Mouse (Mus musculus): ENCODE results near the gene Izumo1r. TPM values are rescaled to one million over a fixed set of nuclear protein-coding genes. Genes with fewer than 3 reads are reported as not detected.
A peak's percentile ranks its signal among the peaks of the same experiment; 100 is the strongest.

Izumo1r gene
- polyA plus RNA-seq, 1 experiment from 2014 or later: not detected

DNA sequence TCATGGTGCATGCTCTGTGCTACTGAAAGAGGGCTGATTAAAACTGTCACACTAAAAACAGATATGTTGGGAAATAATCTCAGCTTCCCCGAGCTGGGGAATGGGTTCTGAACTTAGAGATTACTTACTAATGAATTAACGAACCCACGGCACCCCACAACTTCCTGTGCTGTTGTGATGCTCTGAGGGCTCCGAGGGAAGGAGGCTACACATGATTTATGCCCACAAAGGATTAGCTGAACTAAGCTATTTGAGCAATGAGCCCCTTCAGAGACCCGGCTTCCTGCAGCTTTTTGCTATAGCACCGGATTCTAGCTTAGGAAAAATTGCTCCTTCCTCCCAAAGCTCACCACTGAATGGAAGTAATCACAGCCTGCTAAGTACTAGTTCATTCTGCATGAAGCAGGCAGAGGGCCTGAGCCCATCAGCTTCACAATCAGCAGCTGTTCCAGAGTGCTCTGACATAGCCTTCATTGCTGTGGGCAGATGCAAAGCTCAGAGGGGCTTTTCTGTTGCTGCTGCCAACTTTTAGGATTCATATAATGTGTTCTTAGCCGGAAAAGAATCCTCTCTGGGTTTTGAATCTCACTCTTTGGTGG lies 8.4 kb downstream of the Izumo1r start:
- no peak overlapping the region for H3K4me3 ChIP-seq (ENCODE audit: low read depth, low read length)
- no peaks in the 10 kb centered on the region for H3K4me1 ChIP-seq (ENCODE audit: control insufficient read depth, low read depth, low read length)
- no peak overlapping the region for H3K9ac ChIP-seq (ENCODE audit: low read depth, low read length)
- no peaks in the 10 kb centered on the region for H3K36me3 ChIP-seq (ENCODE audit: control insufficient read depth, insufficient read depth)
- H3K4me2 ChIP-seq (ENCODE audit: low read depth, low read length): no peak overlapping the region
- H3K27me3 ChIP-seq (ENCODE audit: control insufficient read depth, insufficient read depth, low read depth, low read length): no peaks in the 10 kb centered on the region
- ATAC-seq (ENCODE audit: low read depth): no peak
- H3K9me3 ChIP-seq (replicated peaks; ENCODE audit: control insufficient read depth, low read length): no peaks in the 10 kb centered on the region
- H3K27ac ChIP-seq (ENCODE audit: low read length): no peak overlapping the region
- 38% methylated on average over 7 of the region's 7 CpGs for WGBS (ENCODE audit: insufficient replicate concordance)

DNA sequence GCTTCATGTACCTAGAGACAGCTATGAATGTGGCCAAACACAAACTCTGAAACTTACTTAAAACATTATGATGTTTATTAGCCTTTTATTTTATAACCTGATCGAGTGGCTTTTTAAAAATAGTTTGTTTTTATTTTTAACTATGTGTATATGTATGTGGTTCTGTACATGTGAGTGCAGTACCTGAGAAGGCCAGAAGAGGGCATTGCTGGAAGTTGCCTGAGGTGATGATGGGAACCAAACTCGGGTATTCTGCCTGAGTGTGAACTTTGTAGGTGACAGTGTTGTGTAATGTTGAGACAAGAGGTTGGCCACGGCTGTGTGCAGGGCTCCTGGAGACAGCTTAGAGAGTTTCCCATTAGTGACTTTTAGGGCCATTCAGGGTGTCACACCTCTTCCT lies 9.1 kb downstream of the Izumo1r start:
- no peak overlapping the region for H3K4me3 ChIP-seq (ENCODE audit: low read depth, low read length)
- WGBS (ENCODE audit: insufficient replicate concordance): 55% methylated on average over 3 of the region's 3 CpGs
- no peaks in the 10 kb centered on the region for H3K36me3 ChIP-seq (ENCODE audit: control insufficient read depth, insufficient read depth)

DNA sequence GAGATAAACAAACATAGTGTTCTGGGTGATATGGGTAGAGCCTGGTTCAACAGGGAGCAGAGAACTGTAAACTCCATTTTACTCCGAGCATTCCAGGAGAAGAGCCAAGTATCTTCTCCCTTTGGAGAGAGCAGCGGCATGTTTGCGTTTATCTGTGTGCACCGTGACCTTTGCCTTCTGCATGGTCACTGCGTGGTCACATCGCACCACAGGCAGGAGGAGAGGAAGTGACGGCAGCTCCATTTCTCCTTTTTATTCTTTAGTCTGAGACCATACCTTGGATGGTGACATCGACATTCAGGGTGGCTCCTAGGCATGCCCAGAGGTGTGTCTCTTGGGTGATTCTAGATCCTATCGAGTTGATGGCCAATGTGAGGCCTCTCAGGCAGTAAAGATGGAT lies 10.4 kb downstream of the Izumo1r start:
- Histone ChIP-seq H3K9ac (ENCODE audit: low read depth, low read length) (no peak overlapping the region), H3K4me3 (ENCODE audit: low read depth, low read length) (no peak overlapping the region), H3K4me1 (ENCODE audit: control insufficient read depth, low read depth, low read length) (no peaks in the 10 kb centered on the region), H3K27ac (ENCODE audit: low read length) (no peak overlapping the region), H3K9me3 (replicated peaks; ENCODE audit: control insufficient read depth, low read length) (no peaks in the 10 kb centered on the region), H3K4me2 (ENCODE audit: low read depth, low read length) (no peak overlapping the region), H3K36me3 (ENCODE audit: control insufficient read depth, insufficient read depth) (no peaks in the 10 kb centered on the region), H3K27me3 (ENCODE audit: control insufficient read depth, insufficient read depth, low read depth, low read length) (no peaks in the 10 kb centered on the region)
- peak; percentile 45; the same call in 1 of the 2 replicates for ATAC-seq (ENCODE audit: low read depth)
- WGBS (ENCODE audit: insufficient replicate concordance): 38% methylated on average over 9 of the region's 9 CpGs

More for the DNA sequence above, 9.1 kb downstream of the Izumo1r start:
- no peak overlapping the region for H3K27ac ChIP-seq (ENCODE audit: low read length)
- no peaks in the 10 kb centered on the region for H3K9me3 ChIP-seq (replicated peaks; ENCODE audit: control insufficient read depth, low read length)
- no peak overlapping the region for H3K4me2 ChIP-seq (ENCODE audit: low read depth, low read length)
- no peak overlapping the region for H3K9ac ChIP-seq (ENCODE audit: low read depth, low read length)
- no peak for ATAC-seq (ENCODE audit: low read depth)
- H3K4me1 ChIP-seq (ENCODE audit: control insufficient read depth, low read depth, low read length): no peaks in the 10 kb centered on the region
- no peaks in the 10 kb centered on the region for H3K27me3 ChIP-seq (ENCODE audit: control insufficient read depth, insufficient read depth, low read depth, low read length)

DNA sequence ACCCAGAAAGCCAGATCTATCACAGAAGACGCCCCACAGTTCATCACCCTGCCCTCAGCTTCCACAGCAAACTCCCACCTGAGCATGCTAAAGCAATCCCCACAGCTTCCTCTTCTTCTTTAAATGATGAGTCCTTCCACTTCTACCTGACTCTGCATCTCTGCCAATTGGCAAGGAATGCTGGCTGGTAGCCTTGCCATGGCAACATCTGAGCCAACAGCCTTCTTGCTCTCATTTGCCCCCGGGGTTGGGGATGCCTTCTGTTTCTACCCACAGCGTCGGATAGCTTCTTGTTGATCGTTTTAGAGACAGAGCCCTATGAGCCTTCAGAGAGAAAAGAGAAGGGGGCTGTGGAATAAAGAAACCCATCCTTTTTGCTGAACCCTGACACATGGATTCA lies 11.9 kb downstream of the Izumo1r start:
- Histone ChIP-seq H3K4me3 (ENCODE audit: low read depth, low read length) (no peak overlapping the region), H3K27ac (ENCODE audit: low read length) (no peak overlapping the region), H3K4me2 (ENCODE audit: low read depth, low read length) (no peak overlapping the region), H3K36me3 (ENCODE audit: control insufficient read depth, insufficient read depth) (no peaks in the 10 kb centered on the region), H3K27me3 (ENCODE audit: control insufficient read depth, insufficient read depth, low read depth, low read length) (no peaks in the 10 kb centered on the region), H3K9me3 (replicated peaks; ENCODE audit: control insufficient read depth, low read length) (no peaks in the 10 kb centered on the region), H3K9ac (ENCODE audit: low read depth, low read length) (no peak overlapping the region), H3K4me1 (ENCODE audit: control insufficient read depth, low read depth, low read length) (no peaks in the 10 kb centered on the region)
- no peak for ATAC-seq (ENCODE audit: low read depth)
- 67% methylated on average over 5 of the region's 5 CpGs for WGBS (ENCODE audit: insufficient replicate concordance)

DNA sequence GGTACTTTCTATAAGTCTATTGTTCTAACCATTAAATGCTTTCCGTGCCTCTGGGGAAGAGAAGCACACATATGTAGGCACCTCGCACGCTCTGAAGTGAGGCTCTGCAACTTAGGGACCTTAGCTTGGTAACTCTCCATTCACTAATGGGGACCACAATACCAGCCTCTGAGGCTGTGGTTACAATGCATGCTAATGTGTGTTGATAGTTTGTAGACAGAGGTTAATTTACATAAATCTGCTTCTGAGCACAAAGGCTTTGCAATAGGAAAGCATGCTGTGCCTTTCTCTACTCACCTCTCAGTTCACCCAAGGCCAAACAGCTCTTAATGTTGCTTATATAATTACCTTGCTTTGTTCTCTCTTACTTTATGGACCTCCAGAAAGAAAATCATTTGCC lies 13.1 kb downstream of the Izumo1r start:
- H3K9me3 ChIP-seq (replicated peaks; ENCODE audit: control insufficient read depth, low read length): no peaks in the 10 kb centered on the region
- no peak for ATAC-seq (ENCODE audit: low read depth)
- no peak overlapping the region for H3K4me3 ChIP-seq (ENCODE audit: low read depth, low read length)
- no peak overlapping the region for H3K27ac ChIP-seq (ENCODE audit: low read length)
- H3K9ac ChIP-seq (ENCODE audit: low read depth, low read length): no peak overlapping the region
- H3K36me3 ChIP-seq (ENCODE audit: control insufficient read depth, insufficient read depth): no peaks in the 10 kb centered on the region
- no peaks in the 10 kb centered on the region for H3K4me1 ChIP-seq (ENCODE audit: control insufficient read depth, low read depth, low read length)
- H3K27me3 ChIP-seq (ENCODE audit: control insufficient read depth, insufficient read depth, low read depth, low read length): no peaks in the 10 kb centered on the region
- WGBS (ENCODE audit: insufficient replicate concordance): 73% methylated on average over 3 of the region's 3 CpGs
- no peak overlapping the region for H3K4me2 ChIP-seq (ENCODE audit: low read depth, low read length)

DNA sequence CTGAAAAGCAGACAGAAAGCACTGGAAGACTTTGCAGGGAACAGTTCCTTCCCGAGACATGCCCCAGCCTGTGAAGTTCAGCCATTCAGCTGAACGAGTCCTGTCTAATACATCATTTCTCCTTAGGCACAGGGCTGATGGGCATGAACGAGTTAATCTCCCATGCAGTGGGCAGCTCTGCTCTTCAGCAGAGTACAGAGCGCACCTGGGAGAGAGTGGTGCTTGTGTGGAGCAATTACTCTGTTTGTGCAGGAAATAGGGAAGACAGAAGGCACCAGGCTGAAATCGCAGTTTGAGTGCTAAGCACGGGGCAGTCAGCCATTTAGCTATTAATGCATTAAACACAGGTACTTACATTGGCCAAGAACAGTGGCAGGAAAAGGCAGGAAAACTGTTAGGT lies 15.1 kb downstream of the Izumo1r start:
- no peak overlapping the region for H3K9ac ChIP-seq (ENCODE audit: low read depth, low read length)
- H3K4me3 ChIP-seq (ENCODE audit: low read depth, low read length): no peak overlapping the region
- WGBS (ENCODE audit: insufficient replicate concordance): 54% methylated on average over 6 of the region's 6 CpGs
- H3K4me1 ChIP-seq (ENCODE audit: control insufficient read depth, low read depth, low read length): no peaks in the 10 kb centered on the region
- no peaks in the 10 kb centered on the region for H3K9me3 ChIP-seq (replicated peaks; ENCODE audit: control insufficient read depth, low read length)
- no peaks in the 10 kb centered on the region for H3K36me3 ChIP-seq (ENCODE audit: control insufficient read depth, insufficient read depth)
- no peak overlapping the region for H3K4me2 ChIP-seq (ENCODE audit: low read depth, low read length)
- H3K27me3 ChIP-seq (ENCODE audit: control insufficient read depth, insufficient read depth, low read depth, low read length): no peaks in the 10 kb centered on the region
- no peak overlapping the region for H3K27ac ChIP-seq (ENCODE audit: low read length)
- no peak for ATAC-seq (ENCODE audit: low read depth)

DNA sequence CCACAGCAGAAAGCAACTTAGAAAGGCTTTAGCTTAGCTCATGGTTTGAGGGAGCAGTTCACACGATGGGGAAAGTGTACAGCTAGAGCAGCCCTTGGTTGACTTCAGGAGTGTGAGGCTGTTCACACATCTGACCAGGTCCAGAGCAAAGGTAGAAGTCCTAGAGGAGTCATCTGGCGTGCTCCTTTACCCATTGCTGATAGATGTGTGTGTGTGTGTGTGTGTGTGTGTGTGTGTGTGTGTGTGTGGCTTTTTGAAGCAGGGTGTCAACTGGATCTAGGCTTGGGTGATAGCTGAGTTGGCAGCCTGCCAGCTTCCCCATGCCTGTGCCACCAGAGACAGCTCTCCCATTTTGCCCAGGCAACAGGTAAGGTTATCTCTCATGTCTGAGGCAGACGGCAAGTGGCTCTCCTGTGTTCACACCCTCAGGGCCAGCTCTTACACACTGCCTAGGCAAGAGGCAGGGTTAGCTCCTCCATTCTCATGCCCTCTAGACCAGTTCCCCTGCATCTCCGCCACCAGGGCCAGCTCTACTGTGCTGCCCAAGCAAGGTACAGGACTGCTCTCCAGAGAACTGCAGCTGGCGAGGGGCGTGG lies 15.9 kb downstream of the Izumo1r start:
- 56% methylated on average over 6 of the region's 6 CpGs for WGBS (ENCODE audit: insufficient replicate concordance)
- H3K27ac ChIP-seq (ENCODE audit: low read length): no peak overlapping the region
- no peak overlapping the region for H3K4me2 ChIP-seq (ENCODE audit: low read depth, low read length)
- H3K36me3 ChIP-seq (ENCODE audit: control insufficient read depth, insufficient read depth): no peaks in the 10 kb centered on the region
- H3K4me3 ChIP-seq (ENCODE audit: low read depth, low read length): no peak overlapping the region
- H3K4me1 ChIP-seq (ENCODE audit: control insufficient read depth, low read depth, low read length): no peaks in the 10 kb centered on the region
- ATAC-seq (ENCODE audit: low read depth): 0 out of 2 replicates have a peak, but pooled peaks have one; percentile 19
- no peaks in the 10 kb centered on the region for H3K9me3 ChIP-seq (replicated peaks; ENCODE audit: control insufficient read depth, low read length)
- no peaks in the 10 kb centered on the region for H3K27me3 ChIP-seq (ENCODE audit: control insufficient read depth, insufficient read depth, low read depth, low read length)
- H3K9ac ChIP-seq (ENCODE audit: low read depth, low read length): no peak overlapping the region

DNA sequence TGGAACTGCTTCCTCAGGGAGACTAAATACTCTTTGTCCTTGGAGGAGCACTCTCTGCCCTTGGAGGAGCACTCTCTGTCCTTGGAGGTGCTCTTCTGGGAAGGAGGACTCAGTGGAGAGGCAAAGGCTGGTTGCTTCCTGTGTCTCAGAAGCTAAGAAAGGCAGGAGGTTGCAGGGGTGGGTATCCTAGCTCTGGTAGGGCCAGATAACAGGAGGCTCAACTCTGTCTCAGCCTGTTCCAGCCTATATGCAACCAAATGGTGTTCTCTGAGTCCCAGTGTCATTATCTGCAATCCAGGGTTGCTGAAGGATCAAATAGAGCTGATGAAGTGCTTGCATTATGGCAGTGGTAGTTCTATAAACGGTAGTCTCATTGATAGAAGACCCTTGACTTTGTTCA lies 17.8 kb downstream of the Izumo1r start:
- no peak overlapping the region for H3K4me3 ChIP-seq (ENCODE audit: low read depth, low read length)
- WGBS (ENCODE audit: insufficient replicate concordance): 22% methylated on average over 1 of the region's 1 CpGs
- H3K27me3 ChIP-seq (ENCODE audit: control insufficient read depth, insufficient read depth, low read depth, low read length): no peaks in the 10 kb centered on the region
- H3K9ac ChIP-seq (ENCODE audit: low read depth, low read length): no peak overlapping the region
- no peak overlapping the region for H3K4me2 ChIP-seq (ENCODE audit: low read depth, low read length)
- no peak overlapping the region for H3K27ac ChIP-seq (ENCODE audit: low read length)
- H3K4me1 ChIP-seq (ENCODE audit: control insufficient read depth, low read depth, low read length): no peaks in the 10 kb centered on the region
- no peaks in the 10 kb centered on the region for H3K36me3 ChIP-seq (ENCODE audit: control insufficient read depth, insufficient read depth)
- peak; percentile 67 for ATAC-seq (ENCODE audit: low read depth)
- H3K9me3 ChIP-seq (replicated peaks; ENCODE audit: control insufficient read depth, low read length): no peaks in the 10 kb centered on the region

DNA sequence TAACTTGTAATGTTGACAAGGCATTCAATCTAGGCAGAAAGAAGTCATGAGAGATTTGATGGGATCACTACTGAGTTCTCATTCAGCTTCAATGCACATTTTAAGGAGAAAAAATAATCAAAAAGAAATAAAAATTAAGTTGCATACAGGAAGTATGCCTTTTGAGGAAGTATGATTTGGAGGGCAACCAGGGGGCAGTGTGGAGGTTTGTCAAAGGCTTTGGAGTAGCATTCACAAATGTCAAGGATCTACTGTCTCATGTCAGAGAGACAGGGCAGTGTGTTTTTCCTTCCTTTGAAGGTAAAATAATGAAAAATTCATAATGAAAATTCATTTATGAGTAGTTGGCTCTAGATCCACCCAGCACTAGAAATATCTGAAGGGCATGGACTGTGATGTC lies 18.6 kb downstream of the Izumo1r start:
- no peak overlapping the region for H3K4me3 ChIP-seq (ENCODE audit: low read depth, low read length)
- no peaks in the 10 kb centered on the region for H3K36me3 ChIP-seq (ENCODE audit: control insufficient read depth, insufficient read depth)
- no peaks in the 10 kb centered on the region for H3K27me3 ChIP-seq (ENCODE audit: control insufficient read depth, insufficient read depth, low read depth, low read length)
- no peak overlapping the region for H3K27ac ChIP-seq (ENCODE audit: low read length)
- no peak for ATAC-seq (ENCODE audit: low read depth)
- no peak overlapping the region for H3K9ac ChIP-seq (ENCODE audit: low read depth, low read length)
- H3K4me1 ChIP-seq (ENCODE audit: control insufficient read depth, low read depth, low read length): no peaks in the 10 kb centered on the region
- H3K4me2 ChIP-seq (ENCODE audit: low read depth, low read length): no peak overlapping the region
- H3K9me3 ChIP-seq (replicated peaks; ENCODE audit: control insufficient read depth, low read length): no peaks in the 10 kb centered on the region

Data from liver, embryonic 16.5 days (tissue).